Mouse (Mus musculus): Measurements from ENCODE around the gene Cfap70. TPM values are rescaled to one million over a fixed set of nuclear protein-coding genes. Genes with fewer than 3 reads are reported as not detected.
A peak's percentile ranks its signal among the peaks of the same experiment; 100 is the strongest.

Cfap70 gene
- polyA plus RNA-seq, 1 experiment from 2014 or later: 0.16 TPM

GRCm38 (mm10) chr14:20480195-20480579 lies 28.2 kb upstream of the Cfap70 start:
- no peak for ATAC-seq (ENCODE audit: low FRiP score, low TSS enrichment)
- peak overlapping the region; percentile 97; the same call in 1 of the 2 replicates for H3K27ac ChIP-seq (replicated peaks)
- peak overlapping the region; percentile 78 for H3K4me2 ChIP-seq (replicated peaks; ENCODE audit: low read depth)
- 62% methylated on average over 1 of the region's 1 CpGs for WGBS
- no peaks in the 10 kb centered on the region for H3K27me3 ChIP-seq (ENCODE audit: control insufficient read depth, insufficient read depth, low read length)
- H3K9ac ChIP-seq (ENCODE audit: low read length): peak overlapping the region; percentile 78
- H3K4me3 ChIP-seq (ENCODE audit: low read depth, low read length): peak overlapping the region; percentile 72
- no peaks in the 10 kb centered on the region for H3K9me3 ChIP-seq (ENCODE audit: control insufficient read depth, low read length)
- DNase-seq (ENCODE audit: low spot score): no peak
- TF ChIP-seq EP300 (optimal IDR thresholded peaks at IDR 0.05) (no peak), CTCF (IDR thresholded peaks at IDR 0.05; ENCODE audit: low read depth) (no peak)
- H3K36me3 ChIP-seq (ENCODE audit: control insufficient read depth, insufficient read depth, low read length): no peaks in the 10 kb centered on the region
- 0 out of 2 replicates have a peak, but pooled peaks cover 2% of the 10 kb centered on the region for H3K4me1 ChIP-seq (replicated peaks; ENCODE audit: control insufficient read depth, insufficient read depth)

DNA sequence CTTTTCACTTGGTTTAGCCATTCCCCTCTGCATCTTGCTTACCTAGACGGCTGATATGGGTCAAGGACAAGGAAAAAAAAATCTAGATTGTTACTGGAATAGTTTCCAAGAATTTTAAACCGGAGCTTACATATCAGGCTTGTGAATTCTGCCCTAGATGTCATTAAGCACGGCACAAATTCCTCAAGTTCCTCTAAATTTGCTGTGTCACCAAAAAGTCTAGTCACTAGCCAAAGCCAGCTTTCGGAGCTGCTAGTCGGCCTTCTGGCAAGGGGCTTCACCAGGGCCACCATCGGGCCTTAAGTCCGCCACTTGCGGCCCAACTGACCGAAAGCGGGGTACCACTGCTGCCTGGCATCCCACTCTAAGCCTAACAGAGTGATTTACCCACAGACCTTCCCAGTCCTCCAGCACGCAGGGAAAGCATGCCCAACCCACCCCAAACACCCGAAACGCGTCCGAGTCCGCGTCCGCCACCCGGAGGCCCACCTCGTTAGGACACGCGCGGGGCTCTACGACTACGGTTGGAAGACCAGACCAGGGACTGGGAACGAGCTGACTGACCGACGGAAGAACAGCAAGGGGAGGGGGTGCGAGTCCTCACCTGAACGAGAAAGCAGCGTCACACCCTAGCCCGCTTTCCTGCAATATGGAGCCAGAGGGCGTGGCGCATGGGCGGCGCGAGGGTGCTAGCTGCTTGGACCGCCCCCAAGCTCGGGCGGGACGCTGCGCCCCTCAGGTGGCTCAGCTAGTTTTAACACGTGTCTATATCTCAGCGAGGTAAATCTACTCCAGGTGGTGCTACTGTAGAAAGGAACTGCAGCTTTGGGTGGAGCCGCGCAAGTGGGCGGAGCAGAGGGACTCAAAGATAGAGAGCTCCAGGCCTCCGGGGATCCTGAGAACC lies 27.5 kb upstream of the Cfap70 start, which contains the start of gene Anxa7:
Anxa7 (minus strand) TSS at position 843 of the 904 bp plus-strand sequence.
- ATAC-seq (ENCODE audit: low FRiP score, low TSS enrichment) (peak; percentile 89), DNase-seq (ENCODE audit: low spot score) (peak; percentile 96)
- H3K9me3 ChIP-seq (ENCODE audit: control insufficient read depth, low read length): no peaks in the 10 kb centered on the region
- WGBS: under 1% methylated on average over 48 of the region's 48 CpGs
- peak within 1 kb of the TSS; percentile 97 for H3K27ac ChIP-seq (replicated peaks)
- H3K9ac ChIP-seq (ENCODE audit: low read length): peak within 1 kb of the TSS; percentile 78
- peak within 1 kb of the TSS; percentile 78 for H3K4me2 ChIP-seq (replicated peaks; ENCODE audit: low read depth)
- no peaks in the 10 kb centered on the region for H3K36me3 ChIP-seq (ENCODE audit: control insufficient read depth, insufficient read depth, low read length)
- no peaks in the 10 kb centered on the region for H3K27me3 ChIP-seq (ENCODE audit: control insufficient read depth, insufficient read depth, low read length)
- H3K4me3 ChIP-seq (ENCODE audit: low read depth, low read length): peak within 1 kb of the TSS; percentile 72
- H3K4me1 ChIP-seq (replicated peaks; ENCODE audit: control insufficient read depth, insufficient read depth): 0 out of 2 replicates have a peak, but pooled peaks cover 2% of the 10 kb centered on the region
- TF ChIP-seq EP300 (optimal IDR thresholded peaks at IDR 0.05) (no peak), CTCF (IDR thresholded peaks at IDR 0.05; ENCODE audit: low read depth) (peak; percentile 45)

GRCm38 (mm10) chr14:20478801-20479200 lies 26.8 kb upstream of the Cfap70 start:
- Histone ChIP-seq H3K27me3 (ENCODE audit: control insufficient read depth, insufficient read depth, low read length) (no peaks in the 10 kb centered on the region), H3K4me1 (replicated peaks; ENCODE audit: control insufficient read depth, insufficient read depth) (0 out of 2 replicates have a peak, but pooled peaks cover 2% of the 10 kb centered on the region), H3K9ac (ENCODE audit: low read length) (peak overlapping the region; percentile 78; the same call in 1 of the 2 replicates), H3K9me3 (ENCODE audit: control insufficient read depth, low read length) (no peaks in the 10 kb centered on the region), H3K4me2 (replicated peaks; ENCODE audit: low read depth) (peak overlapping the region; percentile 78), H3K27ac (replicated peaks) (peak overlapping the region; percentile 97), H3K4me3 (ENCODE audit: low read depth, low read length) (peak overlapping the region; percentile 72), H3K36me3 (ENCODE audit: control insufficient read depth, insufficient read depth, low read length) (no peaks in the 10 kb centered on the region)
- peak; percentile 80 for ATAC-seq (ENCODE audit: low FRiP score, low TSS enrichment)
- WGBS: 12% methylated on average over 7 of the region's 7 CpGs
- DNase-seq (ENCODE audit: low spot score): peak; percentile 87
- peak; percentile 11 for TF ChIP-seq EP300 (optimal IDR thresholded peaks at IDR 0.05)
- no peak for TF ChIP-seq CTCF (IDR thresholded peaks at IDR 0.05; ENCODE audit: low read depth)

GRCm38 (mm10) chr14:20478385-20478784 lies 26.4 kb upstream of the Cfap70 start:
- H3K4me1 ChIP-seq (replicated peaks; ENCODE audit: control insufficient read depth, insufficient read depth): 0 out of 2 replicates have a peak, but pooled peaks cover 2% of the 10 kb centered on the region
- H3K4me3 ChIP-seq (ENCODE audit: low read depth, low read length): peak overlapping the region; percentile 72; the same call in 1 of the 2 replicates
- 24% methylated on average over 3 of the region's 3 CpGs for WGBS
- H3K36me3 ChIP-seq (ENCODE audit: control insufficient read depth, insufficient read depth, low read length): no peaks in the 10 kb centered on the region
- peak overlapping the region; percentile 97 for H3K27ac ChIP-seq (replicated peaks)
- TF ChIP-seq EP300 (optimal IDR thresholded peaks at IDR 0.05) (peak; percentile 10), CTCF (IDR thresholded peaks at IDR 0.05; ENCODE audit: low read depth) (no peak)
- H3K9ac ChIP-seq (ENCODE audit: low read length): no peak overlapping the region
- DNase-seq (ENCODE audit: low spot score): peak; percentile 61
- peak overlapping the region; percentile 78; the same call in 1 of the 2 replicates for H3K4me2 ChIP-seq (replicated peaks; ENCODE audit: low read depth)
- no peaks in the 10 kb centered on the region for H3K27me3 ChIP-seq (ENCODE audit: control insufficient read depth, insufficient read depth, low read length)
- ATAC-seq (ENCODE audit: low FRiP score, low TSS enrichment): peak; percentile 73
- no peaks in the 10 kb centered on the region for H3K9me3 ChIP-seq (ENCODE audit: control insufficient read depth, low read length)

- no peak for TF ChIP-seq EP300 (optimal IDR thresholded peaks at IDR 0.05)
- Histone ChIP-seq H3K4me3 (ENCODE audit: low read depth, low read length) (no peak overlapping the region), H3K4me1 (replicated peaks; ENCODE audit: control insufficient read depth, insufficient read depth) (0 out of 2 replicates have a peak, but pooled peaks cover 2% of the 10 kb centered on the region), H3K36me3 (ENCODE audit: control insufficient read depth, insufficient read depth, low read length) (no peaks in the 10 kb centered on the region; the same call in 1 of the 2 replicates), H3K27me3 (ENCODE audit: control insufficient read depth, insufficient read depth, low read length) (no peaks in the 10 kb centered on the region), H3K9me3 (ENCODE audit: control insufficient read depth, low read length) (no peaks in the 10 kb centered on the region), H3K4me2 (replicated peaks; ENCODE audit: low read depth) (peak overlapping the region; percentile 35), H3K9ac (ENCODE audit: low read length) (no peak overlapping the region), H3K27ac (replicated peaks) (no peak overlapping the region; the same call in 1 of the 2 replicates)
- ATAC-seq (ENCODE audit: low FRiP score, low TSS enrichment): no peak
- WGBS: 56% methylated on average over 4 of the region's 4 CpGs
- no peak for DNase-seq (ENCODE audit: low spot score)
Measured at GRCm38 (mm10) chr14:20477261-20478025, 25.4 kb upstream of the Cfap70 start.
